Mouse (Mus musculus) heart, embryonic 14.5 days (tissue): ENCODE data around the gene Axin1. TPM values are rescaled to one million over a fixed set of nuclear protein-coding genes. Genes with fewer than 3 reads are reported as not detected.
"Not testable (repeated sequence)": the region's sequence is repeated elsewhere in the genome, so short reads cannot be mapped to it uniquely, and the experiment has no call there.

ENCODE experiments used
- ATAC-seq: fragments of 200-750 bp; cut with Nextera tagmentation; 2 replicates; pipeline ENCODE4 v1.8.0; 2017; ENCODE audit warnings: low read depth, moderate TSS enrichment; ENCODE audit not compliant: insufficient number of reproducible peaks, insufficient read depth, low FRiP score
- H3K27ac ChIP-seq, 2 experiments: fragments of 200-500 bp in 1 of 2; fragments of 300-500 bp in 1 of 2; sonication (generic) in 1 of 2; replicated peaks in 1 of 2; 2 replicates each; pipeline ENCODE4 v1.5.1; 2012 to 2014; ENCODE audit warnings: low read depth in 2 of 2, low read length in 2 of 2, control low read depth in 1 of 2, mild to moderate bottlenecking in 1 of 2, mixed read lengths in 1 of 2; ENCODE audit not compliant: control insufficient read depth in 1 of 2, insufficient read depth in 1 of 2
- H3K27me3 ChIP-seq: fragments of 300-500 bp; sonication (generic); 2 replicates; pipeline ENCODE4 v1.6.1; 2014; ENCODE audit warnings: mild to moderate bottlenecking, low read length, control low read depth; ENCODE audit not compliant: control insufficient read depth, insufficient read depth
- H3K36me3 ChIP-seq: fragments of 300-500 bp; sonication (generic); 2 replicates; pipeline ENCODE4 v1.6.1; 2014; ENCODE audit warnings: mild to moderate bottlenecking, control low read depth, low read length, mixed read lengths; ENCODE audit not compliant: control insufficient read depth, insufficient read depth
- H3K4me1 ChIP-seq, 2 experiments: fragments of 200-500 bp in 1 of 2; fragments of 300-500 bp in 1 of 2; sonication (generic) in 1 of 2; 2 replicates each; pipeline ENCODE4 v1.6.1; 2012 to 2014; ENCODE audit warnings: low read length in 2 of 2, control low read depth in 1 of 2, mixed read lengths in 1 of 2; ENCODE audit not compliant: control insufficient read depth in 2 of 2, insufficient read depth in 2 of 2
- H3K4me2 ChIP-seq: fragments of 300-500 bp; sonication (generic); 2 replicates; pipeline ENCODE4 v1.6.1; 2014; ENCODE audit warnings: mild to moderate bottlenecking, low read length
- H3K4me3 ChIP-seq, 2 experiments: fragments of 200-500 bp in 1 of 2; fragments of 300-500 bp in 1 of 2; sonication (generic) in 1 of 2; 2 replicates each; pipeline ENCODE4 v1.5.1; 2012 to 2014; ENCODE audit warnings: low read length in 2 of 2, mild to moderate bottlenecking in 2 of 2, control low read depth in 1 of 2, low read depth in 1 of 2, moderate library complexity in 1 of 2; ENCODE audit not compliant: control insufficient read depth in 1 of 2, insufficient read depth in 1 of 2
- H3K9ac ChIP-seq: fragments of 300-500 bp; sonication (generic); 2 replicates; pipeline ENCODE4 v1.6.1; 2014; ENCODE audit warnings: mild to moderate bottlenecking, low read length
- H3K9me3 ChIP-seq: fragments of 300-500 bp; sonication (generic); 2 replicates; pipeline ENCODE4 v1.6.1; 2016; ENCODE audit warnings: low read length, control low read depth; ENCODE audit not compliant: control insufficient read depth
- WGBS: fragments of 180-500 bp; shearing (Covaris S2); extraction: QIAGEN DNeasy Blood & Tissue Kit; methylation state at CpG from one replicate; pipeline ENCODE4 v1.1.7; 2014; 5-methylcytosine and 5-hydroxymethylcytosine counted together
- polyA plus RNA-seq: library from polyadenylated mRNA; unstranded; fragments of >200 nt; fragmentation: Nextera tagmentation; extraction: Ambion mirVana; gene quantifications from 2 replicates; pipeline ENCODE4 v1.2.1, GENCODE M21; 2014

The Axin1 gene
- polyA plus RNA-seq, 1 experiment from 2014 or later = 11.9 TPM

DNA sequence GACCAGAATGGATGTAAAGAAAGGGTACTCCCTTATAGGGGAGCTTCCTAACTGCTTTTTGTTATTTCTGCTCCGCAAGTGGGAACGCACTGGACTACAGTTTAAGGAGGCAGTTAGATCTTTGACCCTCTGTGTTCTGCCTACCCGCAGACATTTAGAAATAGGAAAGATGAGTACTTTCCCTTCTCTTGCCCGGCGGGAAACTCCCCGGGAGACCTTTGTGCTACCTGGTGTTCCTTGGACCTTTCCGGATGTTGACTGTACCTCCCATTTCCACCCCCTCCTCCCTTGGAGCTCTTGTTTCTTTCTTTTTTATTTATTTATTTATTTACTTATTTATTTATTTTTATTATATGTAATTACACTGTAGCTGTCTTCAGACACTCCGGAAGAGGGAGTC lies 24.4 kb upstream of the Axin1 start:
- no peak overlapping the region for H3K27ac ChIP-seq
- H3K4me1 ChIP-seq = peaks cover 4 to 7% of the 10 kb centered on the region in 2 experiments; a peak in 2 of 4 replicates
- H3K4me2 ChIP-seq = peak overlapping the region; percentile 79
- no peaks in the 10 kb centered on the region for H3K9me3 ChIP-seq
- H3K36me3 ChIP-seq = no peaks in the 10 kb centered on the region
- 18% methylated on average over 8 of the region's 8 CpGs for WGBS
- peak overlapping the region; percentile 50 to 71; a peak in 3 of 4 replicates for H3K4me3 ChIP-seq
- peak overlapping the region; percentile 63; the same call in 1 of the 2 replicates for H3K9ac ChIP-seq
- no peak for ATAC-seq
- H3K27me3 ChIP-seq = peaks cover 93% of the 10 kb centered on the region

DNA sequence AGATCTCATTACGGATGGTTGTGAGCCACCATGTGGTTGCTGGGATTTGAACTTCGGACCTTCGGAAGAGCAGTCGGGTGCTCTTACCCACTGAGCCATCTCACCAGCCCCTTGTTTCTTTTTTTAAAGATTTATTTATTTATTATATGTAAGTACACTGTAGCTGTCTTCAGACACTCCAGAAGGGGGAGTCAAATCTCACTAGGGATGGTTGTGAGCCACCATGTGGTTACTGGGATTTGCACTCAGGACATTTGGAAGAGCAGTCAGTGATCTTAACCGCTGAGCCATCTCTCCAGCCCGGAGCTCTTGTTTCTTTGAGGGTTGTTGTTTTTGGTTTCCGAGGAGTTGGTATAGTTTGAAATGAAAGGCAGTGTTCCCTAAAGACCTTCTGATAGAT lies 24.0 kb upstream of the Axin1 start:
- not testable (repeated sequence) for H3K4me3 ChIP-seq, H3K27ac ChIP-seq, H3K9ac ChIP-seq, H3K36me3 ChIP-seq, H3K4me2 ChIP-seq, H3K4me1 ChIP-seq, ATAC-seq, H3K9me3 ChIP-seq
- 53% methylated on average over 7 of the region's 7 CpGs for WGBS
- peaks cover 93% of the 10 kb centered on the region for H3K27me3 ChIP-seq

DNA sequence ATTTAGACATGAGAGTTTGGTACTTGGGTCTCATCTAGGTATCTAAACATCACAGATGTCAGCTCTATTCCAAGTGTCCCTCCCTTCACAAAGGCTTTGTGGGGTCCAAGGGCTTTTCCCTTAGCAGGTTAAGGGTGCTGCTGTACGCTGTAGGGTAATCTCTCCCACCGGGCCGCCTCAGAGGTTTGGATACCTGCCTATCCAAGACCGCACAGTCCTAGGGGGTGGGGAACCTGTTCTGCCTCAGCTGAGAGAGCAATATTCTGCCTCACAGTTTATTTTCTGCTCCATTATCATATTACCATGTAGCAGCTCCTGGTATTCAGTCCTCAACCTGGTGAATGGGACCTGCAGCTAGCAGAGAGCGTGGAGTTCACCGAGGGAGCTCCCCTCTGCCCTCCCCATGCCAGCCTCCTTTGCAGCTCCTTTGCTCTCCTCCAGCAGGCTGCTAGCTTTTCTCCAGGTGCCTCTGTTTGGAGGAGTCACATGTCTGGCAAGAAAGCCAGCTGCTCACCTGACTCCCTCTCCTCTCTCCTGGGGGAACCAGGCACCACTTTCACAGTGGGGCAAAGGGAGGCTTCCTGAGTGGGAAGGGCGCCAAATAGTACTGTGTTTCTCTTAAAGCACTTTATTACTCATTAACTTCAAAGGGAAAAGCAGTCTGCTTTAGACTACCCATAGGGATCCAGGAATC lies 23.1 kb upstream of the Axin1 start:
- no peak overlapping the region for H3K4me3 ChIP-seq
- H3K27me3 ChIP-seq = peaks cover 89% of the 10 kb centered on the region
- 74% methylated on average over 7 of the region's 7 CpGs for WGBS
- no peak overlapping the region for H3K4me2 ChIP-seq
- peaks cover 4 to 7% of the 10 kb centered on the region in 2 experiments; a peak in 2 of 4 replicates for H3K4me1 ChIP-seq
- no peak for ATAC-seq
- H3K27ac ChIP-seq = no peak overlapping the region
- H3K9me3 ChIP-seq = no peaks in the 10 kb centered on the region
- H3K36me3 ChIP-seq = no peaks in the 10 kb centered on the region
- no peak overlapping the region for H3K9ac ChIP-seq

DNA sequence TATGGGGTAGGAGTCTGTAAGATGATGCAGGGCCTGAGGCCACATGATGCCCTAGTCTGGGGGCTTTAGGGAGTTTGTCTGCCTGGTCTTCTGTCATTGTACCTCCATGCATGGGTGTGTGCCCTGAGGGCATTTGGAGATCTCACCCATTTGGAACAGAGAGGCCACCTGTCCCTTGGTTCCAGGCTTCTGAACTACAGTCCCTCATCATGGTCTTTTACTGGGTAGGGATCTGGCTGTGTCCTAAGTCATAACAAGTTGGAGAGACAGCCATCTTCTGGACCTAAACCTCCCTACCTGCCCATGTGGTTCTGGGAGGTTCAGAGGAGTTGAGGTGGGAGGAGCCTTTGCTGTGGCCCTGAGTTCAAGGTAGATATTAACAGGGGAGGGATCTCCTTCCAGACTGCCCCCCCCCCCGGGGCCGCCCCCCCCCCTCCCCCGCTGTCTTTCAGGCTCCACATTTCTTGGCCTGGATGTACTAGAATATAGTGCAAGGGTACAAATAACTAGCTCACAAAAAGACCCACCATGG lies 22.5 kb upstream of the Axin1 start:
- no peak overlapping the region for H3K9ac ChIP-seq
- peaks cover 82% of the 10 kb centered on the region for H3K27me3 ChIP-seq
- no peak overlapping the region for H3K4me2 ChIP-seq
- H3K4me1 ChIP-seq = peaks cover 4 to 5% of the 10 kb centered on the region in 2 experiments; a peak in 2 of 4 replicates
- no peaks in the 10 kb centered on the region for H3K36me3 ChIP-seq
- no peaks in the 10 kb centered on the region for H3K9me3 ChIP-seq
- no peak for ATAC-seq
- WGBS = 61% methylated on average over 3 of the region's 3 CpGs
- H3K4me3 ChIP-seq = no peak overlapping the region
- H3K27ac ChIP-seq = no peak overlapping the region

DNA sequence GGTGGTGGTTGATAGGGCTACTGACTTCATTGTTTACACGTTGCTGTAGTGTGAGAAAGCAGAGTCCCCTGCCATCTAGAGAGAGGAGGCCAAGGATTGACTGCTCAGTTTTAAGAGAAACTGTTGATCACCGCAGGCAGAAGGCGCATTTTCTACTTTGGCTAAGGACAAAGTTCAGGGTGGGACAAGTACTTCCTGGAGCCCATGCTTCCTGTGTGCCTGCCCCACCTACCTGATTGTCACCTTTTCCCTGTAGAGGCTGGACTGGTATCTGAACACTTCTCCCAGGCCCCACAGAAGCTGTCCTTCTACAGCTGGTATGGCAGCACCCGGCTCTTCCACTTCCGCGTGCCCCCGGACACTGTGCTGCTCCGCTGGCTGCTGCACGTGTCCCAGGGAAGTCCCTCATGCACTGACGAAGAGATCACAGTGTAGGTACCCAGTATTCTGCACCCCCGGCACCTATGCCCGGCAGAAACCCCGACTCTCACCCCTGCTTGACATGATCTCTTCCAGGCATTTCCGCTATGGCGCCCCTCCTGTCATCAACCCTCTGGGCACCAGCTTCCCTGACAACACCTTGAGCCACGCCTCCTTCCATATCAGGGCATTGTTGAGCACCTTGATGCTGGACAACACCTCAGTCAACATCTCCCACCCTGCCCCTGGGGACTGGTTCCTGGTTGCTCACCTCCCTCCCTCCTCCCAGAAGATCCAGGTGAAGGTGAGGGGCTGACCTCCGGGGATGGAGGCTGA lies 21.8 kb upstream of the Axin1 start:
- H3K9ac ChIP-seq = no peak overlapping the region
- no peak overlapping the region for H3K4me3 ChIP-seq
- no peak overlapping the region for H3K27ac ChIP-seq
- no peaks in the 10 kb centered on the region for H3K36me3 ChIP-seq
- H3K4me1 ChIP-seq = peaks cover 3 to 4% of the 10 kb centered on the region in 2 experiments; a peak in 2 of 4 replicates
- ATAC-seq = no peak
- no peak overlapping the region for H3K4me2 ChIP-seq
- WGBS = 69% methylated on average over 17 of the region's 17 CpGs
- H3K9me3 ChIP-seq = no peaks in the 10 kb centered on the region
- H3K27me3 ChIP-seq = peaks cover 75% of the 10 kb centered on the region

GRCm38 (mm10) chr17:26119766-26120710 lies 18.4 kb upstream of the Axin1 start:
- Histone ChIP-seq H3K4me2 (no peak overlapping the region), H3K36me3 (peaks cover under 1% of the 10 kb centered on the region; the same call in 1 of the 2 replicates), H3K9me3 (no peaks in the 10 kb centered on the region), H3K27me3 (peaks cover 42% of the 10 kb centered on the region), H3K4me1 (peaks cover 3 to 7% of the 10 kb centered on the region in 2 experiments; a peak in 2 of 4 replicates), H3K4me3 (no peak overlapping the region), H3K27ac (no peak overlapping the region), H3K9ac (no peak overlapping the region; the same call in 1 of the 2 replicates)
- 45% methylated on average over 33 of the region's 33 CpGs for WGBS
- ATAC-seq = no peak
